Mouse (Mus musculus) cerebellum, adult (tissue): Measurements from ENCODE around the gene Prss50.

ENCODE experiments used
- ATAC-seq: cut with Nextera tagmentation; 2 replicates; pipeline ENCODE4 v1.9.2; 2017; ENCODE audit warnings: mild to moderate bottlenecking, moderate library complexity, mixed read lengths; ENCODE audit not compliant: insufficient number of reproducible peaks, low FRiP score, low TSS enrichment

The Prss50 gene

GRCm38 (mm10) chr9:110899451-110900008, 41.8 kb downstream of the Prss50 start:
- ATAC-seq: no peak

DNA sequence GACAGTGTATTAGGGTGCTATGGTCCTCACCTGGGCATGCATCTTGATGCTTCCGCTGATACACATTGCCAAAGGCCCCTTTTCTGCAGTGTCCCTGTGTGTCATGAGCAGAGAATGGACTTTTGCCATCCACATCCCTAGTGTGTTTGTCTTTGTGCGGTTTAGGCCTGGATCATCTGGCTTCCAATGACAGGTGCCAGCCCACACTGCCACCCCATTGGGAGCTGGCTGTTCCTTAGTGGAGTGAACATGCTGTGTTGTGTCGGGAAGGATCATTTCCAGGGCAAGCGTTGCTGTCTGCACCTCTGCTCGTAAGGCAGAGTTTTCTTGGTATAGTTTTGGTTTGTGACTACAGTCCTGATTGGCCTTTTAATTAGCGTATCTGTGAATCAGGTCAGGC, 43.4 kb downstream of the Prss50 start:
- ATAC-seq: no peak

GRCm38 (mm10) chr9:110902271-110902670, 44.5 kb downstream of the Prss50 start:
- no peak for ATAC-seq

GRCm38 (mm10) chr9:110907201-110907837, 49.6 kb downstream of the Prss50 start:
- ATAC-seq: no peak

DNA sequence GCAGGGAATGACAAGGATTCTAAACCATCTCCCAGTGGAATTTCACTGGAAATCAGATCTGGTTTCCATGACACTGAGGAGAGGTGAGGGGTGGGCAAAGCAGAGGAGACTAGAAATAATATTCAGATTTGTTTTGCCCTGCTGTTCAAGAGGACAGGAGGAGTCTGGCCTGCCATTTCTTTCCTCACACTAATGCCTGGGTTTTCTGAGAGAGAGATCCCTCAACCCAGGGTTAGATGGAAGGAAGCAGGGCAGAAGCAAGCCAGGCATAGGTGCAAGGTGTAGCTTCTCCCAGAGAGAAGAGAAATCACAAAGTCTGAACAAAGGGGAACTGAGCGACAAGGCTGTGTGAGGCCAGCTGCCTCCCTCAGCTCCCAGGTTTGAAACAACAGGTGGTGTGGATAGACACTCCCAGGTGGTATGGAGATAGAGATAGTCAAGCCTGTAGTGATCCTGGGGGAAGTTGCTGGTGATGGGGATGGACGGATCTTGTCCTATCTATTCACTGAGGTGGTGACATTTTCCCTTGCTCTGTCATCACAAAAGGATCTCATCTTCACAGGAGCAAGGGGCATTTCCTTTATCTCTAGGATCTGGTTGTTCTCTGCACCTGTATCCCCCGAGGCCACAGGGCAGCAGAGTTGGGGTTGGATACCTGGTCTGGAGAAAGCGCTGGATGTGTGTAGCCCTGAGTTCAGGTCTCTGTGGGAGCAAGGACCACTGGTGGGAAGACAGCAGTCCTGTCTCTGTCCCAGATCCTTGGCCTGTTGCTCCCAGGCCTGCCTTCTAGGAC, 50.3 kb downstream of the Prss50 start:
- ATAC-seq: no peak

- ATAC-seq: no peak
Observed at GRCm38 (mm10) chr9:110908631-110909016, 50.9 kb downstream of the Prss50 start.

DNA sequence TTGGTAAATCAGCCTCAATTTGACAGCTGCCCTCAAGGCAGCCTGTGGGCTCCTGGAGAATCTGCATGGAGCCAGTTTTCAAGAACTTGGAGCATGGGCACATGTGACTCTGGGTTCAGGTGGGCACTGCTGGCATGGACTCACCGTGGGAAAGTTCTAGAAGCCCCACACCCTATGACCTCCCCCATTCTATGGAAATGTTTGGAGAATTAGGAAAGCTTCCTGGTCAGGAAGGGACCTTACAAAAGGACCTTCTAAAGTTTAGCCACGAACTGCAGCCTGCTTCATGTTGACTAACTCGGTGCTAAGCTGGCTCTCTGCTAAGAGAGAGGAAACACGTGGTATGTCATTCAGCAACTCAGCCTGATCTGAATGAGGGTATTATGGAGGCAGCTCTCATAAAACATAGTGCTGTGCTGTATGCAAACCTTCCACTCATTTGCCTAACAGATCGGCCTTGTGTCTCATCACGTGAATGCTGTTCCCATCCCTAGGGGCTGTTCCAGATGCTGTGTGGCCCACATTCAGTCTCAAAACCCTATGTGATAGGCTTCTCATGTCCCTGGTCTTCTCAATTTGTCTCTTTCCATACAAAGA, 51.7 kb downstream of the Prss50 start:
- ATAC-seq: no peak
